Mouse (Mus musculus) naive thymus-derived CD4-positive, alpha-beta T cell, adult 2 months (primary cell): ENCODE data around the gene Gm4969.
"Not testable (repeated sequence)": the region's sequence is repeated elsewhere in the genome, so short reads cannot be mapped to it uniquely, and the experiment has no call there.

Source experiments
- DNase-seq: peaks from one replicate; pipeline ENCODE4 v3.0.0-alpha.2; 2011; ENCODE audit warnings: low read depth

The Gm4969 gene

DNA sequence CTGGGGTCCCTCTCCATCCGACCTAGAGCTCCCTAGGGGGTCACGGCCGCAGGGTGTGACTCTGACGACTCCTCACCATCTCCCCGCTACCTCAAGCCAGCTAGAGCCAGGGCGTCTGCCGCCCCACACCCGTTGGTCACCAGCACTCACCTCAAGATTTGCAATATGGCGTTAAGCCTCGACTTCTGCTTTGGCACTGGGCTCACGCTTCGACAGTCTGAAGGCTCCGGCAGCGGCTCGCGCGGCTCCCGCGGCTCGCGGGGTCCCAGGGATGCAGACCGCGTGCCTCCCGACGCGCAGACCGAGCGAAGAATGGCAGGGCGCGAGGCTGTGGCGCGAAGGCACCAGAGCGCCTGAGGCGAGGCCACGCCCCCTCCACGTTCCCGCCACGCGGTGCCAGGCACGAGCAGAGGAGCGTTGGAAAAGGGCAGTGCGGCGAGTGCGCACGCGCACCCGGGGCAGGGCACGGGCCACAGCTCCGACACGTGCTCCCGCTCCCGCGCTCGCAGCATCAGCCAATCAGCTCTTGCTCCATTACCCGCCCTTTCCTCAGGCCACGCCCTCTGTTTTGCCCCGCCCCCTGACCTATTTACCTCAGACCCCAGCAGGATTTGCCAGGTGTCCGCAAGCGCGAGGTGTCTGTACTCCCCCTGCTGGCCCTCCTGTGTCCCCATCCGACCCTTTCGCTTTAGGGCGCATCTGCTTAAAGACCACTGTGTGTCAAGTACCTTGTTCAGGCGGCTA lies at the start of gene Gm4969:
TSS of gene Gm4969 (minus strand) at position 341 of the 744 bp plus-strand sequence.
- peak; percentile 50 for DNase-seq

DNA sequence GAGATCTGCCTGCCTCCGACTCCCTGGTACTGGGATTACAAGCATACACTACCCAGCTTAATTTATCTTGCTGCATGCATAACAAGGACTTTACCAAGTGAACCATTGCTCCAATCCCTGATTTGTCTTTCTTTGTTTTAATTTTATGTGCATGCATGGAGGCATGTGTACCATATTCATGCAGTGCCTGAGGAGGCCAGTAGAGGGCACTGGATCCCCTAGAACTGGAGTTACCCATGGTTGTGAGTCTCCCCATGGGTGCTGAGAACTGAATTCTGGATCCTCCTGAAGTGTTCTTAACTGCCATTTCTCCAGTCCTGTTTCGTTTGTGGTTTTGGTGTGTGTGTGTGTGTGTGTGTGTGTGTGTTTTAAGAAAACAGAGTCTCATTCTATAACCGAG lies 48.8 kb upstream of the Gm4969 start:
- no peak for DNase-seq

GRCm38 (mm10) chr7:19165656-19166423 lies 47.7 kb upstream of the Gm4969 start, which contains the start of gene Gipr:
Gipr (minus strand) TSS chr7:19166127.
- no peak for DNase-seq

- peak; percentile 75 for DNase-seq
Observed at GRCm38 (mm10) chr7:19164978-19165377, 46.8 kb upstream of the Gm4969 start.

DNA sequence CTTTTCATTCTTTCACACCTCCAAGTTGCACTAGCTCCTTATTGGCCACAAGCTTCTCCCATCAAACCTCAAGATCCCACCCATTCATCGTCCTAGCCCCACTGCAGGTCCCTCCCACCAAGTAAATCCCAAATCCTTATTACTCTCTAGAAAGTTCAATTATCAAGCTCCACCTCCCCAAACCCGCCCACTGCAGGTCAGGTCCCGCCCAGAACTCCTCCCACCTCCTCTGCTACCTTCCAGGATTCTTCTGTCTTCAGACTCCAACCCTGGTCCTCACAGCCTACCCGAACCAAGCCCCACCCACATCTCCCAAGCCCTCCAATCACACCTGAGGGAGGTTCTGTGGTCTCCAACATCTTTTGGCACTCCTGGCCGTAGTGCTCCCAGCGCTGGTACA lies 46.0 kb upstream of the Gm4969 start:
- no peak for DNase-seq

- no peak for DNase-seq
Observed at GRCm38 (mm10) chr7:19163752-19164151, 45.6 kb upstream of the Gm4969 start.

DNA sequence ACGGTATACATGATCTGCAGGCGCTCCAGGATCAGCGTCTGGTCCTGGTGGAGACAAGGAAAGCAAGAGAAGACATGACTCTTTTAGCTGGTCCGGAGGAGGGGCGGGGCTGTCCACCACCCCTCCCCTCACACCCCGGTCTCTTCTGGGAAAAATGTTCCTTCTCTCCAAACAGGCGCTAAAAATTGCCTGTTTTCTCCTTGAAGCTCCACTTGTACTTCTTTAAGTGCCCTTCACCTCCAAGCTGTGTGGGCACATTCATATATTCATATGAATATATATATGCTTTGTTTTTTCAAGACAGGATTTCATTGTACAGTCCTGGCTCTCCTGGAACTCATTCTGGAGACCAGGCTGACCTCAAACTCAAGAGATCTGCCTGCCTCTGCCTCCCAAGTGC lies 44.8 kb upstream of the Gm4969 start:
- no peak for DNase-seq

DNA sequence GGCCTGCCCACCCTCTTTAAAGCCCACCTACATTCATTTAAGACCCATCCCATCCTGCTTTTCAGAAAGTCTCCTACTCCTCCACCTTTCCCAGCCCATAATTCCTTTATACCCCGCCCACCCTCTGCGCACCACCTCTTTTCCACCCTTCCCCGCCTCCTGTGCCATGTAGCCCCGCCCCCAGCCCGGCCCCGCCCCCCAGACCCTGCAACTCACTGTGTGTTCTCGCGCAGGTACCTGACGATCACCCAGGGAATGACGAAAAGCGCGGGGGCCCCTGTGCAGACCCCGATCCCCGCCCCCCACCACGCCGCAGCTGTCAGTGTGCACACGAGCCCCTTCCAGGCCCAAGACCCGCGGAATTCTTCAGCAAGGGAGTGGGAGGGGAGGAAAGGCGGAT lies 41.9 kb upstream of the Gm4969 start:
- no peak for DNase-seq

GRCm38 (mm10) chr7:19159411-19159810 lies 41.2 kb upstream of the Gm4969 start:
- DNase-seq: no peak

DNA sequence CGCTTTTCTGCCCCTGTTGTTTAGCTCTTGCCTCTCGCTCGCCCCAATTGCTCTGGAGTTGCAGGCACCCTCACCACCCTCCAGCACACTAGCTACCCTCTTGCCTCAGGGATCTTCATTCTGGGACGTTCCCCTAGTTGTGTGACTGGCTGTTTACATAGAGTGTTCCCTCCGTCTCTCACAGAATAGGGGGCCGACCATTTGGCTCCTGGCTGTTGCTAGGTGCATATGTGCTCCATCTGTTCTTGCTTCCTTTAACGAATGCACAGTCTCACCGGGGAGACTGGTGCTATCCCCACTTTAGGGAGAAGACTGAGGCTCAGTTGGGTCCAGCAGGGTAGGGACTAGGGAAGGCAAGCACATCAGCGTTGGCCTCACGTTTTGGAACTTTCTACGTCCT lies 40.4 kb upstream of the Gm4969 start:
- no peak for DNase-seq

- peak; percentile 96 for DNase-seq
Observed at GRCm38 (mm10) chr7:19157160-19157800, 39.1 kb upstream of the Gm4969 start.

DNA sequence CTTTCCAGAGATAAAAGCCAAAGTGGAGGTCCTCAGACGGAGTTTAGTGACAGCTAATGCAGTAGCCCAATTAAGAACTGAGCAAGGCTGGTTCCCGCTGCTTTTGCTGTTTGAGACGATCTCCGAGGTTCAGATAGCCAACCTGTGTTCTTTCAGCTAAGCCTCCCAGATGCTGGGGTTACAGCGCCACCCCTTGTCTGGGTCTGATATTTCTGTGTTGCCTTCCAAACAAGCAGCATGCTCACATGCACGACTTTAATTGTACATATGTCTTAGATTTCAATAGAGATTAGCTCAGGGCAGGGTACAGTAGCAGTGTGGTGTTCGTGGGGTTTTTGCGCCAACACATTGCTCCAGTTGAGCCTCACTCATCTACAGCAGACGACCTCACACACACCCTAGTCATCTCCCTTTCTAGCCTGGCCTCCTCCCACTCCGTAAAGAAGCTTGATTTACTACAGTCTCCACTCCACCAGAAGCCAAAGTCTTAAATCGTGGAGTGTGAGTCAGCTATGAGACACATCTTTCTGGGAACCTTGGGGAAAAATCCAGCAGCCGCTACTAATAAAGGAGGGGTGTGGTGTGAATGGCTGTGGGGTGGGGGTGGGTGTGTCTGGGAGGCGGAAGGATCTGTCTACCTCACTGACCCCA lies 37.8 kb upstream of the Gm4969 start:
- no peak for DNase-seq

DNA sequence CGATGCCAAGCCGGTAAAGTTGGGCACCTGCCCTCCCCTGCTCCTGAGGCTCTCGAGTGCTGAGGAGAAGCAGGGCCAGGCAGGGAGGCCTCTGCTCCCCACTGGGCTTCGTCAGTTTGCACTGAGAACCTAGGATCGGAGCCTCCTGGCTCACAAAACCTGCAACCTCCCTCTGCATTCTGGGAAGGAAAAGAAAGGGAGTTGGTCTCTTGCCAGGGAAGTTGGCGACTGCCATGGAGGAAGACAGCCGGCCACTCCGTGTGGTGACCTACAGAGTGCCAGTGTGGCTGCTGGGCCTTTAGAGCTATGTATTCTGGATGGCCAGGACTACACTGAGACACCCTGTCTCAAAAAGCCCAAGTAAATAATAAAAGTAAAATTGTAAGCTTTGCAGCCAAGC lies 36.6 kb upstream of the Gm4969 start:
- no peak for DNase-seq

GRCm38 (mm10) chr7:19151121-19151520 lies 33.0 kb upstream of the Gm4969 start:
- not testable (repeated sequence) for DNase-seq

DNA sequence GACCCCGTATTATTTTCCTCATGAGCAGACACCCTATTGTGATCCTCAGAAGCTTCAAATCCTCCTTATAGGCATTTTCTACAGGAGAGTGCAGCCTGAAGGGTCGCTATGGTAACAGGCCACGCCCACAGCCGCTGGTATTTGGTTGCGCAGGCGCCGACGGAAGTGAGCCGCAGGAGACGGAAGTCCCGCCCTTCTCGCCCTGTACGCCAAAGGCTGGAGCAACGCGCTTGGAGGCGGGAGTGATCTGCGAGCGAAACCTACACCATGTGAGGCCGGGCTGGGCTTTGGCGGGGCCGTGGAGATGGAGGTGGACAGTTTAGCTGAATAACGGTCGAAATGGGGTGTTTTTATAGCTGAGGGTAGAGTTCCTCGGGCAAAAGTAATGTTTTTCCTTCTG lies 31.5 kb upstream of the Gm4969 start, which contains the start of gene Snrpd2:
TSS of gene Snrpd2 (plus strand) at position 97 of the 400 bp plus-strand sequence.
- peak; percentile 99 for DNase-seq

GRCm38 (mm10) chr7:19148875-19149541 lies 30.8 kb upstream of the Gm4969 start, which contains the start of gene Qpctl:
Qpctl (minus strand) TSS chr7:19149291.
- peak; percentile 99 for DNase-seq

- DNase-seq: no peak
Observed at GRCm38 (mm10) chr7:19148180-19148874, 30.2 kb upstream of the Gm4969 start.

DNA sequence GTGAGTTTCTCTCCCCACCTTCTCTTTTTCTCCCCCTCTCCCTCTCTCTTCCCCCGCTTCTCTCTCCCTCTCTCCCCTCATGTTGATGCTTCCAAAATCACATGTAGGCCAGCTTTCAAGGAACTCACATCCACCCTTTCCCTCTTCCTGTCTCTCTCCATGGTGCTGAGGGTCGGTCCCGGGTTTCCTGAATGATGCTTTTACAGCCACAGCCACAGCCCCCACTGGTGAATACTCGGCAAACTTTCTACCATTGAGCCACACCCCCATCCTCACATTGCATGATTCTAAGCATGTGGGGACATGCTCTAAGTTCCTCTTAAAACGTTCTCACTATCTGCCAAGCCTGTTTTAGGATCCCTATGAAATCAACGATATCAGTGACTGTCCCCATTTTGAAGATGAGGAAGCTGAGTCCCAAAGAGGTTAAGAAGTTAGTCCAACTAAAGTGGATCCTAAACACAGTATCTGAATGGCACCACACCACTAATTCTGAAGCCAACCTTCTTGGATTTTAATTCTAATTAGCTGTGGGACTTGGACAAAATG lies 29.4 kb upstream of the Gm4969 start:
- DNase-seq: no peak

- no peak for DNase-seq
Observed at GRCm38 (mm10) chr7:19146793-19147192, 28.6 kb upstream of the Gm4969 start.

- peak; percentile 77 for DNase-seq
Observed at GRCm38 (mm10) chr7:19137380-19137779, 19.2 kb upstream of the Gm4969 start.
